Mouse (Mus musculus) CD4-positive, CD25-positive, alpha-beta regulatory T cell, adult 9 weeks (primary cell): ENCODE results near the gene Tspan8. TPM values are rescaled to one million over a fixed set of nuclear protein-coding genes. Genes with fewer than 3 reads are reported as not detected.

ENCODE experiments used
- polyA plus RNA-seq: library from polyadenylated mRNA; unstranded; fragments of 100-300 nt; shearing (Covaris generic); gene quantifications from one replicate; pipeline ENCODE4 v1.2.1, GENCODE M21; 2017

The Tspan8 gene
- not detected for polyA plus RNA-seq

GRCm38 (mm10) chr10:115816511-115816910, at the start of gene Tspan8:
TSS of gene Tspan8 (plus strand) at chr10:115816832.

Other genes starting within 250 kb of the Tspan8 start
- not detected for gene A930009A15Rik, start 246.8 kb upstream of the Tspan8 start, polyA plus RNA-seq
- not detected for gene Lgr5, start 229.1 kb upstream of the Tspan8 start, polyA plus RNA-seq
- not detected for gene Ptprr, start 201.4 kb downstream of the Tspan8 start, polyA plus RNA-seq